Comparison of ENCODE assay signal across 15 mouse cellular contexts in genomic region chrX:16656511-16656910, GRCm38 (mm10). TPM values are rescaled to one million over a fixed set of nuclear protein-coding genes. Genes with fewer than 3 reads are reported as not detected.
A peak's percentile ranks its signal among the peaks of the same experiment; 100 is the strongest.
DNase-seq lines count a peak whose midpoint lies in the region; ATAC-seq and TF ChIP-seq lines count a peak whose summit lies in the region.
"Had no signal": no experiment of that assay in that cellular context is flagged by ENCODE, and none has a peak within 500 bp of the region (broad histone marks: within the 10 kb centered on the region; RNA-seq: fewer than 3 reads in every experiment).

No protein-coding gene starts in this region.

- no peaks in the 10 kb centered on the region for H3K36me3 ChIP-seq in embryonic facial prominence, embryonic 11.5 days (replicated peaks; ENCODE audit: control insufficient read depth, insufficient read depth, low read depth, low read length)
- no peaks in the 10 kb centered on the region for H3K36me3 ChIP-seq in embryonic facial prominence, embryonic 10.5 days (replicated peaks)
- H3K36me3 ChIP-seq in kidney, postnatal 0 days (ENCODE audit: insufficient read depth, low read length) = no peaks in the 10 kb centered on the region

- H3K9ac ChIP-seq in embryonic facial prominence, embryonic 11.5 days (replicated peaks; ENCODE audit: low read length) = no peak overlapping the region
- no peak overlapping the region for H3K9ac ChIP-seq in kidney, postnatal 0 days (ENCODE audit: low read depth, low read length)
- H3K9ac ChIP-seq: liver, embryonic 14.5 days had no signal

- 58% methylated on average over 2 of the region's 2 CpGs for WGBS in embryonic facial prominence, embryonic 11.5 days
- WGBS in embryonic facial prominence, embryonic 10.5 days = 77% methylated on average over 2 of the region's 2 CpGs
- 43% methylated on average over 2 of the region's 2 CpGs for WGBS in kidney, postnatal 0 days

- no peak for TF ChIP-seq CTCF in kidney, postnatal 0 days (IDR thresholded peaks at IDR 0.05; ENCODE audit: low read depth)
- no peak for TF ChIP-seq CTCF in brain, embryonic 14.5 days (IDR thresholded peaks at IDR 0.05; ENCODE audit: borderline replicate concordance, extremely low read depth, insufficient read depth, insufficient read length)

- H3K4me3 ChIP-seq in embryonic facial prominence, embryonic 11.5 days (ENCODE audit: low read depth, low read length) = no peak overlapping the region
- no peak overlapping the region for H3K4me3 ChIP-seq in embryonic facial prominence, embryonic 10.5 days
- H3K4me3 ChIP-seq in kidney, postnatal 0 days (replicated peaks; ENCODE audit: low read depth, low read length) = no peak overlapping the region
- H3K4me3 ChIP-seq: megakaryocyte, embryonic 14.5 days had no signal

- no peaks in the 10 kb centered on the region for H3K4me1 ChIP-seq in embryonic facial prominence, embryonic 11.5 days (ENCODE audit: control insufficient read depth, insufficient read depth, low read length)
- no peaks in the 10 kb centered on the region for H3K4me1 ChIP-seq in embryonic facial prominence, embryonic 10.5 days
- no peaks in the 10 kb centered on the region for H3K4me1 ChIP-seq in kidney, postnatal 0 days (replicated peaks; ENCODE audit: insufficient read depth, low read length)
- H3K4me1 ChIP-seq: megakaryocyte, embryonic 14.5 days had no signal

- no peaks in the 10 kb centered on the region for H3K27me3 ChIP-seq in embryonic facial prominence, embryonic 11.5 days (ENCODE audit: control insufficient read depth, insufficient read depth, low read length)
- no peaks in the 10 kb centered on the region for H3K27me3 ChIP-seq in embryonic facial prominence, embryonic 10.5 days (replicated peaks; ENCODE audit: low read depth, poor library complexity, severe bottlenecking)
- no peaks in the 10 kb centered on the region for H3K27me3 ChIP-seq in kidney, postnatal 0 days (ENCODE audit: insufficient read depth, low read length)
- H3K27me3 ChIP-seq: megakaryocyte, embryonic 14.5 days had no signal

- no peak overlapping the region for H3K27ac ChIP-seq in embryonic facial prominence, embryonic 11.5 days (replicated peaks; ENCODE audit: low read depth, low read length)
- H3K27ac ChIP-seq in embryonic facial prominence, embryonic 10.5 days (replicated peaks) = no peak overlapping the region
- H3K27ac ChIP-seq in kidney, postnatal 0 days = no peak overlapping the region
- H3K27ac ChIP-seq: hindbrain, postnatal 0 days; liver, embryonic 14.5 days had no signal

- peak; percentile 32 for DNase-seq in embryonic facial prominence, embryonic 11.5 days (ENCODE audit: low spot score)
- DNase-seq in embryonic facial prominence, embryonic 10.5 days (ENCODE audit: low spot score) = no peak
- peak; percentile 62 for DNase-seq in kidney, postnatal 0 days (ENCODE audit: low spot score)
- DNase-seq in kidney, adult 18-20 months = no peak
- DNase-seq in brain, embryonic 14.5 days (ENCODE audit: low read depth) = peak; percentile 0
- peak; percentile 7 to 41 for DNase-seq in kidney, postnatal 36 days
- DNase-seq in layer of hippocampus, postnatal 25 days (ENCODE audit: extremely low spot score in 1 of 2, low spot score in 1 of 2) = no peak
- DNase-seq in thymus, postnatal 36 days = no peak
- DNase-seq: B cell, adult 2 months; cerebellum, postnatal 36 days; right cerebral cortex, postnatal 25 days; thymus, adult 2 months had no signal

- ATAC-seq in embryonic facial prominence, embryonic 11.5 days (replicated peaks; ENCODE audit: insufficient number of reproducible peaks, low FRiP score, low TSS enrichment, low read depth) = no peak
- ATAC-seq in kidney, postnatal 0 days (replicated peaks; ENCODE audit: low FRiP score, low read depth) = no peak
- ATAC-seq: hindbrain, postnatal 0 days had no signal

- no peak overlapping the region for H3K4me2 ChIP-seq in embryonic facial prominence, embryonic 11.5 days (ENCODE audit: low read depth, low read length)
- no peak overlapping the region for H3K4me2 ChIP-seq in kidney, postnatal 0 days (ENCODE audit: low read length)

- no peaks in the 10 kb centered on the region for H3K9me3 ChIP-seq in embryonic facial prominence, embryonic 11.5 days (replicated peaks; ENCODE audit: control insufficient read depth, low read length)
- H3K9me3 ChIP-seq in embryonic facial prominence, embryonic 10.5 days = no peaks in the 10 kb centered on the region
- H3K9me3 ChIP-seq in kidney, postnatal 0 days (replicated peaks; ENCODE audit: low read length) = no peaks in the 10 kb centered on the region
- H3K9me3 ChIP-seq: megakaryocyte, embryonic 14.5 days had no signal

- TF ChIP-seq POLR2A in brain, embryonic 14.5 days (IDR thresholded peaks at IDR 0.05; ENCODE audit: borderline replicate concordance, extremely low read depth, insufficient read depth, insufficient read length, poor library complexity, severe bottlenecking) = no peak

RNA-seq across cellular contexts. Expression of gene Maoa, which starts 37.0 kb away (rescaled TPM):
- polyA plus RNA-seq in embryonic facial prominence, embryonic 11.5 days (2014; fragmentation: Nextera tagmentation; extraction: Ambion mirVana) = 17.4 and 18.3 TPM in 2 replicates
- polyA plus RNA-seq in embryonic facial prominence, embryonic 10.5 days (2016; fragmentation: Nextera tagmentation; extraction: Ambion mirVana) = 15.1 and 16.4 TPM in 2 replicates
- 12.7 and 14.2 TPM in 2 replicates for polyA plus RNA-seq in kidney, postnatal 0 days (2015; fragmentation: Nextera tagmentation; extraction: Ambion mirVana)
- 13.0 and 14.6 TPM in 2 replicates for polyA plus RNA-seq in brain, embryonic 14.5 days (2012; rRNA removed)
- total RNA-seq in layer of hippocampus, postnatal 25 days (2021) = 10 to 100 TPM; 17.3 to 17.4 TPM

Comparison
In these comparisons a context has a peak if more than half of its experiments do, and no peak if none do; other contexts are left out.
1. DNase-seq: peak in embryonic facial prominence, embryonic 11.5 days (single experiment), kidney, postnatal 0 days (single experiment), brain, embryonic 14.5 days (single experiment) and kidney, postnatal 36 days (2 of 2); none in embryonic facial prominence, embryonic 10.5 days (single experiment), kidney, adult 18-20 months (single experiment), layer of hippocampus, postnatal 25 days (0 of 2) and thymus, postnatal 36 days (0 of 2).